Mouse (Mus musculus) cerebellum, adult 9-10 months (tissue): ENCODE data around the gene Nr1h2.

ENCODE experiments used
- DNase-seq: peaks from one replicate; pipeline ENCODE4 v3.0.0; 2022

Gene Nr1h2

GRCm38 (mm10) chr7:44553826-44554225 is at the start of gene Nr1h2:
TSS of gene Nr1h2 (minus strand) at chr7:44553951.
- peak; percentile 93 for DNase-seq

GRCm38 (mm10) chr7:44603186-44603855 is 49.6 kb upstream of the Nr1h2 start:
- DNase-seq, result peak; percentile 71

- DNase-seq, result peak; percentile 85
Observed at GRCm38 (mm10) chr7:44602443-44602842, 48.7 kb upstream of the Nr1h2 start.

GRCm38 (mm10) chr7:44601646-44602045 is 47.9 kb upstream of the Nr1h2 start:
- no peak for DNase-seq

- peak; percentile 57 for DNase-seq
Observed at GRCm38 (mm10) chr7:44600691-44601262, 47.0 kb upstream of the Nr1h2 start.

- DNase-seq, result no peak
Observed at GRCm38 (mm10) chr7:44598336-44598735, 44.6 kb upstream of the Nr1h2 start.

- no peak for DNase-seq
Observed at GRCm38 (mm10) chr7:44597666-44598065, 43.9 kb upstream of the Nr1h2 start.

GRCm38 (mm10) chr7:44596996-44597538 is 43.3 kb upstream of the Nr1h2 start:
- DNase-seq, result peak; percentile 56

GRCm38 (mm10) chr7:44596051-44596450 is 42.3 kb upstream of the Nr1h2 start:
- peak; percentile 52 for DNase-seq

GRCm38 (mm10) chr7:44595131-44595561 is 41.4 kb upstream of the Nr1h2 start:
- peak; percentile 64 for DNase-seq

- peak; percentile 95 for DNase-seq
Observed at GRCm38 (mm10) chr7:44594291-44594690, 40.5 kb upstream of the Nr1h2 start.

GRCm38 (mm10) chr7:44593775-44594174 is 40.0 kb upstream of the Nr1h2 start:
- DNase-seq, result peak; percentile 96

- peak; percentile 69 for DNase-seq
Observed at GRCm38 (mm10) chr7:44593051-44593450, 39.3 kb upstream of the Nr1h2 start.

- peak; percentile 70 for DNase-seq
Observed at GRCm38 (mm10) chr7:44591348-44592116, 37.8 kb upstream of the Nr1h2 start.

- peak; percentile 98 for DNase-seq
Observed at GRCm38 (mm10) chr7:44590402-44591347, 36.9 kb upstream of the Nr1h2 start, which contains the start of gene Kcnc3. TSS of gene Kcnc3 (plus strand) at chr7:44590664.

- DNase-seq, result peak; percentile 82
Observed at GRCm38 (mm10) chr7:44589946-44590345, 36.2 kb upstream of the Nr1h2 start.

GRCm38 (mm10) chr7:44589149-44589548 is 35.4 kb upstream of the Nr1h2 start:
- DNase-seq, result peak; percentile 97

- DNase-seq, result no peak
Observed at GRCm38 (mm10) chr7:44588338-44588737, 34.6 kb upstream of the Nr1h2 start.

- DNase-seq, result peak; percentile 61
Observed at GRCm38 (mm10) chr7:44587676-44588075, 33.9 kb upstream of the Nr1h2 start.

- DNase-seq, result peak; percentile 93
Observed at GRCm38 (mm10) chr7:44586930-44587329, 33.2 kb upstream of the Nr1h2 start.

- peak; percentile 88 for DNase-seq
Observed at GRCm38 (mm10) chr7:44586518-44586917, 32.8 kb upstream of the Nr1h2 start.

- peak; percentile 60 for DNase-seq
Observed at GRCm38 (mm10) chr7:44585606-44586005, 31.9 kb upstream of the Nr1h2 start.
